Mouse (Mus musculus): ENCODE data around the gene Krtdap. TPM values are rescaled to one million over a fixed set of nuclear protein-coding genes. Genes with fewer than 3 reads are reported as not detected.
"Not testable (repeated sequence)": the region's sequence is repeated elsewhere in the genome, so short reads cannot be mapped to it uniquely, and the experiment has no call there.

Gene Krtdap
- polyA plus RNA-seq, 1 experiment: not detected

DNA sequence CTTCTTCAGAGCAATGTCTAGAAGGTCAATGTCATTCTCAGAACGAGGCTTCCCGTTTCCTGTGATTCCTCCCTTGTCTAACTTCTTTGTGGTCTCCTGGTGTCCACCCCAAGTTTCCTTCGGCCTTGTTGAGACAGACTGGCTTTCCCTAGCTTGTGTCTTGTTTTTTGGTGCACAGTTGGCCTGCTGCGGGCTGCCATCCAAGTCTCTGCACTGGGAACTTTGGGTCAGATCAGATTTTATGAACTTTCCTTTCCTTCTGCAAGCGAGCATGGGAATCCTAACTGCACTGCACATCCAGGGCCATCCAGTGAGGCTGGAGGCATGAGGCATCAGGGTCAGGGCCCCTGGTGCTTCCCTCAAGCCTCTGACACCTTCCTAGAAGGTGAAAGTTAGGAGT, 33.8 kb downstream of the Krtdap start:
- H3K36me3 ChIP-seq (ENCODE audit: control insufficient read depth, insufficient read depth, low read length): no peaks in the 10 kb centered on the region
- H3K27me3 ChIP-seq (ENCODE audit: control insufficient read depth, insufficient read depth, low read length): no peaks in the 10 kb centered on the region
- TF ChIP-seq POLR2A (IDR thresholded peaks at IDR 0.05; ENCODE audit: control insufficient read depth, low read depth, low read length) (no peak), CTCF (IDR thresholded peaks at IDR 0.05; ENCODE audit: control insufficient read depth, insufficient read depth, insufficient replicate concordance, low read depth, low read length) (no peak)
- peaks cover 11% of the 10 kb centered on the region for H3K4me1 ChIP-seq (ENCODE audit: control insufficient read depth, insufficient read depth, low read length)
- H3K27ac ChIP-seq (ENCODE audit: control insufficient read depth, insufficient read depth, low read depth, low read length): no peak overlapping the region
- no peak overlapping the region for H3K4me3 ChIP-seq (ENCODE audit: control insufficient read depth, low read depth, low read length)

- H3K36me3 ChIP-seq (ENCODE audit: control insufficient read depth, insufficient read depth, low read length): no peaks in the 10 kb centered on the region
- TF ChIP-seq CTCF (IDR thresholded peaks at IDR 0.05; ENCODE audit: control insufficient read depth, insufficient read depth, insufficient replicate concordance, low read depth, low read length) (no peak), POLR2A (IDR thresholded peaks at IDR 0.05; ENCODE audit: control insufficient read depth, low read depth, low read length) (no peak)
- H3K4me3 ChIP-seq (ENCODE audit: control insufficient read depth, low read depth, low read length): no peak within 1 kb of the TSS
- no peak within 1 kb of the TSS for H3K27ac ChIP-seq (ENCODE audit: control insufficient read depth, insufficient read depth, low read depth, low read length)
- peaks cover 11% of the 10 kb centered on the region for H3K4me1 ChIP-seq (ENCODE audit: control insufficient read depth, insufficient read depth, low read length)
- no peaks in the 10 kb centered on the region for H3K27me3 ChIP-seq (ENCODE audit: control insufficient read depth, insufficient read depth, low read length)
Measured at GRCm38 (mm10) chr7:30823675-30824074, 36.0 kb downstream of the Krtdap start, which contains the start of gene Ffar2. Gene Ffar2, minus strand, starts transcription at chr7:30823775.

- H3K36me3 ChIP-seq (ENCODE audit: control insufficient read depth, insufficient read depth, low read length): no peaks in the 10 kb centered on the region
- TF ChIP-seq CTCF (IDR thresholded peaks at IDR 0.05; ENCODE audit: control insufficient read depth, insufficient read depth, insufficient replicate concordance, low read depth, low read length): no peak
- no peak for TF ChIP-seq POLR2A (IDR thresholded peaks at IDR 0.05; ENCODE audit: control insufficient read depth, low read depth, low read length)
- H3K27ac ChIP-seq (ENCODE audit: control insufficient read depth, insufficient read depth, low read depth, low read length): no peak overlapping the region
Measured at GRCm38 (mm10) chr7:30824306-30824705, 36.6 kb downstream of the Krtdap start.

GRCm38 (mm10) chr7:30826660-30827059, 39.0 kb downstream of the Krtdap start:
- no peaks in the 10 kb centered on the region for H3K27me3 ChIP-seq (ENCODE audit: control insufficient read depth, insufficient read depth, low read length)
- H3K4me3 ChIP-seq (ENCODE audit: control insufficient read depth, low read depth, low read length): no peak overlapping the region
- no peak for TF ChIP-seq CTCF (IDR thresholded peaks at IDR 0.05; ENCODE audit: control insufficient read depth, insufficient read depth, insufficient replicate concordance, low read depth, low read length)
- TF ChIP-seq POLR2A (IDR thresholded peaks at IDR 0.05; ENCODE audit: control insufficient read depth, low read depth, low read length): no peak
- H3K27ac ChIP-seq (ENCODE audit: control insufficient read depth, insufficient read depth, low read depth, low read length): no peak overlapping the region
- H3K36me3 ChIP-seq (ENCODE audit: control insufficient read depth, insufficient read depth, low read length): no peaks in the 10 kb centered on the region
- no peaks in the 10 kb centered on the region for H3K4me1 ChIP-seq (ENCODE audit: control insufficient read depth, insufficient read depth, low read length)

More at GRCm38 (mm10) chr7:30824306-30824705, 36.6 kb downstream of the Krtdap start:
- Histone ChIP-seq H3K4me3 (ENCODE audit: control insufficient read depth, low read depth, low read length) (no peak overlapping the region), H3K27me3 (ENCODE audit: control insufficient read depth, insufficient read depth, low read length) (no peaks in the 10 kb centered on the region), H3K4me1 (ENCODE audit: control insufficient read depth, insufficient read depth, low read length) (peaks cover 9% of the 10 kb centered on the region)

- not testable (repeated sequence) for H3K27ac ChIP-seq (ENCODE audit: control insufficient read depth, insufficient read depth, low read depth, low read length); H3K4me1 ChIP-seq (ENCODE audit: control insufficient read depth, insufficient read depth, low read length); H3K27me3 ChIP-seq (ENCODE audit: control insufficient read depth, insufficient read depth, low read length); H3K36me3 ChIP-seq (ENCODE audit: control insufficient read depth, insufficient read depth, low read length); H3K4me3 ChIP-seq (ENCODE audit: control insufficient read depth, low read depth, low read length)
Measured at GRCm38 (mm10) chr7:30828871-30829270, 41.2 kb downstream of the Krtdap start.

GRCm38 (mm10) chr7:30829428-30829827, 41.7 kb downstream of the Krtdap start:
- Histone ChIP-seq H3K4me3 (ENCODE audit: control insufficient read depth, low read depth, low read length) (no peak overlapping the region), H3K36me3 (ENCODE audit: control insufficient read depth, insufficient read depth, low read length) (no peaks in the 10 kb centered on the region), H3K4me1 (ENCODE audit: control insufficient read depth, insufficient read depth, low read length) (no peaks in the 10 kb centered on the region), H3K27ac (ENCODE audit: control insufficient read depth, insufficient read depth, low read depth, low read length) (no peak overlapping the region), H3K27me3 (ENCODE audit: control insufficient read depth, insufficient read depth, low read length) (no peaks in the 10 kb centered on the region)
- TF ChIP-seq CTCF (IDR thresholded peaks at IDR 0.05; ENCODE audit: control insufficient read depth, insufficient read depth, insufficient replicate concordance, low read depth, low read length) (no peak), POLR2A (IDR thresholded peaks at IDR 0.05; ENCODE audit: control insufficient read depth, low read depth, low read length) (no peak)

DNA sequence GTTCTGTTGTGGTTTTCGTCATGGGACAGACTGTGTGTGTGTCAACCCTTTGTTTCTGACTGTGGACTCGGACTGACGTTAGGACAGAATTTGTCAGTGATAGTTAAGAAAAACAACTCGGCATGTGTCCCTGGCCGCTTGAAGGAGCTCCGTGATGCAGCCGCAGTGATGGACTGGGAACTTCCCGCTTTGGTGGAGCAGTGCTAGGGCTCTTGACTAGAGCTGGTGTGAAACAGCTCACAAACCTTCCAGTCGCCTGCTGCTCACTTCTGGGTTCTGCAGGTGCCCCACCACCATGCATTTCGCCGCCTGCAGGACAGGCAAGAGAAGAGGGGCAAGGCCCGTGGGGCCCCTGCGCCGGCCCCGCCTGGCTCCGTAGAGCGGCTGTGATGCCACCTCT, 44.6 kb downstream of the Krtdap start:
- no peak for TF ChIP-seq CTCF (IDR thresholded peaks at IDR 0.05; ENCODE audit: control insufficient read depth, insufficient read depth, insufficient replicate concordance, low read depth, low read length)
- TF ChIP-seq POLR2A (IDR thresholded peaks at IDR 0.05; ENCODE audit: control insufficient read depth, low read depth, low read length): no peak
- Histone ChIP-seq H3K36me3 (ENCODE audit: control insufficient read depth, insufficient read depth, low read length) (no peaks in the 10 kb centered on the region), H3K4me1 (ENCODE audit: control insufficient read depth, insufficient read depth, low read length) (no peaks in the 10 kb centered on the region), H3K27me3 (ENCODE audit: control insufficient read depth, insufficient read depth, low read length) (no peaks in the 10 kb centered on the region), H3K27ac (ENCODE audit: control insufficient read depth, insufficient read depth, low read depth, low read length) (no peak overlapping the region), H3K4me3 (ENCODE audit: control insufficient read depth, low read depth, low read length) (no peak overlapping the region)

DNA sequence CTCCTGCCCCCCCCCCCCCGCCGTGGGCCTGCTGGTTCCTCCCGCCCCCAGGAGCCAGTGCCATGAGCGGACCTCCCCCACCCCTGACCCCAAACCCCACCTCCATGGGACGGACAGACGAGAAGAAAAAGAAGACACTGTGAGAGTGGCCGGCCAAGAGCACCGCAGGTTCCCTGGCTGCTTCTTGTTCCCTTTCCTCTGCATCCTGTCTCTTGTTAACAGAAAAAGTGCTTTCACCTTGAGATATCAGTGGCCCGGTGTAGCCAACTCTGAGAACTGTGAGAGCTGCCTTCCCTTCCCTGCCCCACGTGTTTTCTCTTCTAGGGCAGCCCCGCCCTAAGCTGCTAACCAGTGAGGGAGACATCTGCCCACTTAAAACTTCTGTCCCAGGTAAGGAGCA, 45.0 kb downstream of the Krtdap start:
- H3K36me3 ChIP-seq (ENCODE audit: control insufficient read depth, insufficient read depth, low read length); H3K4me1 ChIP-seq (ENCODE audit: control insufficient read depth, insufficient read depth, low read length); H3K27me3 ChIP-seq (ENCODE audit: control insufficient read depth, insufficient read depth, low read length); H3K27ac ChIP-seq (ENCODE audit: control insufficient read depth, insufficient read depth, low read depth, low read length); H3K4me3 ChIP-seq (ENCODE audit: control insufficient read depth, low read depth, low read length): not testable (repeated sequence)

Data from testis, adult 2 months (tissue).